Mouse (Mus musculus) midbrain, embryonic 12.5 days (tissue): ENCODE results near the gene Slc6a12. TPM values are rescaled to one million over a fixed set of nuclear protein-coding genes. Genes with fewer than 3 reads are reported as not detected.

Experiments used
- microRNA-seq: library from miRNA; unstranded; fragments of <30 nt; microRNA quantifications from one replicate; pipeline ENCODE4, GENCODE M21; 2017
- polyA plus RNA-seq: library from polyadenylated mRNA; unstranded; fragments of >200 nt; fragmentation: Nextera tagmentation; extraction: Ambion mirVana; gene quantifications from 2 replicates; pipeline ENCODE4 v1.2.1, GENCODE M21; 2016

Gene Slc6a12
- polyA plus RNA-seq, 1 experiment from 2014 or later, result 0.37 TPM

Small RNA genes within 50 kb of the gene (microRNA-seq; reads per million reads assigned to microRNA genes)
- gene Gm24855, result not detected

Other genes starting within 250 kb of the Slc6a12 start
- 18.7 and 19.4 TPM in 2 replicates for gene Mical3, start 212.1 kb upstream of the Slc6a12 start, polyA plus RNA-seq
- gene Pex26, start 159.4 kb upstream of the Slc6a12 start, polyA plus RNA-seq, result 12.3 and 12.6 TPM in 2 replicates
- gene Tuba8, start 132.4 kb upstream of the Slc6a12 start, polyA plus RNA-seq, result 0.22 TPM in 1 of 2 replicates, not detected in the other
- 1.9 TPM in 2 replicates for gene Usp18, start 97.2 kb upstream of the Slc6a12 start, polyA plus RNA-seq
- gene Slc6a13, start 42.8 kb upstream of the Slc6a12 start, polyA plus RNA-seq, result 6.4 and 10.8 TPM in 2 replicates
- 3.0 and 3.3 TPM in 2 replicates for gene Iqsec3, start 130.6 kb downstream of the Slc6a12 start, polyA plus RNA-seq